Mouse (Mus musculus): ENCODE results near the gene Smim5.

DNA sequence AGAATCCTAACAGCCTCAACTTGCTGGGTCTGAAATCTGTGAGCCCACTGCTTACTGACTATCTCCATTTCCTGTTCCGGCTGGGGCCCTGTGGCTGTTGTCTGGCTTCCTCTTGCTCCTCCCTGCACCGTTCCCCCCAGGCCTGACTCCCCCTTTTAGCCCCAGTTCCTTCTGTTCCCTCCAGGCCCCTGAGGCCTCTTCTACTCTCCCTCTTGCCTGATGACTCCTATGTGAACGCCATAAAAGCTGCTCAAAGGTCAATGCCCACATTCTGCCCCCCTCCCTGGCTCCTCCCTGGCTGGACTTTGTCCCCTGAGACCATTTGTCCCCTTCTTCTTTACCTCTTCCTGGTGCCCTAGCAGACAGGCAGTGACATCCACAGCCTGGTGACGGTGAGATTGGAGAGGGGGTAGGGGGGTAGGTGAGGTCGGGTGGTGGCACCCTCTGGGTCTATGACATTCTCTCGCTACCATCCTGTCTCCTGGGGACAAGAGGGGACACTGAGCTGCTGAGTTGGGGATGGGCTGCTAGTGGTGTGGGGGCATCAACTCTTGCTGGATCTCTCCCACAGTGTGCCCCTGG, 22.5 kb upstream of the Smim5 start:
- no peak for TF ChIP-seq CTCF (IDR thresholded peaks at IDR 0.05; ENCODE audit: extremely low read depth, insufficient read depth, insufficient read length, insufficient replicate concordance)
- no peak for TF ChIP-seq POLR2A (IDR thresholded peaks at IDR 0.05; ENCODE audit: low read depth, low read length)

Data from spleen, adult 2 months (tissue).